In the genomic region with DNA sequence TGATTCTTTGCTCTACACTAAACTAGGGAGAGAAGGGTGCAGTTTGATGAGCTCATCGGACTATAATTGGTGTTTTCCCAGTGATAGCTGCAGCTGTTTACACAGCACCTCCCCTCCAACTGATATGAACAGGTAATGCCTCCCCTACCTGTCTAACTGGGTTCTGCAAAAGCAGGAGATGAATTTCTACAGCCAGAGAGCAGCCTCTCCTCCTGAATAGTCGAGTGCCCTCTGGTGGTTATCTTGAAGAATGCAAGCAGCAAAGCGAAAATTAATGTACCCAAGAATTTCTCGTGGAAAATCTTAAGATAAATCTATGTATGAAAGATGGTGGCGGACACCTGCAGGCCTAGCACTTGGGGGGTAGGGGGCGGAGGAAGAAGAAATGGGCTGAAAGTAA, we compare ENCODE assay signal across 7 mouse cellular contexts. TPM values are rescaled to one million over a fixed set of nuclear protein-coding genes. Genes with fewer than 3 reads are reported as not detected.
A peak's percentile ranks its signal among the peaks of the same experiment; 100 is the strongest.
DNase-seq lines count a peak whose midpoint lies in the region; ATAC-seq and TF ChIP-seq lines count a peak whose summit lies in the region.

No protein-coding gene starts in this region.

- no peaks in the 10 kb centered on the region for H3K27me3 ChIP-seq in liver, adult 2 months (ENCODE audit: control insufficient read depth, insufficient read depth, low read length)

- no peak for TF ChIP-seq POLR2A in liver, adult 2 months (IDR thresholded peaks at IDR 0.05; ENCODE audit: extremely low read depth, insufficient read depth, low read length)

- WGBS in liver, adult 2 months, result 4% methylated on average over 6 of the region's 6 CpGs

- H3K36me3 ChIP-seq in liver, adult 2 months (ENCODE audit: control insufficient read depth, insufficient read depth, low read length), result no peaks in the 10 kb centered on the region

- no peak overlapping the region for H3K9ac ChIP-seq in liver, adult 2 months (ENCODE audit: low read depth, low read length)

- H3K79me2 ChIP-seq in liver, adult 2 months (ENCODE audit: control insufficient read depth, insufficient read depth, low read length), result no peaks in the 10 kb centered on the region

- peak; percentile 28; the same call in 1 of the 2 replicates for TF ChIP-seq CTCF in liver, adult 2 months (IDR thresholded peaks at IDR 0.05; ENCODE audit: low read depth, low read length)

- no peak overlapping the region for H3K4me3 ChIP-seq in liver, adult 2 months (ENCODE audit: insufficient read depth, low read depth, low read length)

- H3K27ac ChIP-seq in liver, adult 2 months (replicated peaks; ENCODE audit: insufficient read depth, low read depth, low read length), result no peak overlapping the region

- peak; percentile 62 for ATAC-seq in common myeloid progenitor, adult 5-6 weeks (replicated peaks; ENCODE audit: low read depth, poor library complexity, severe bottlenecking)
- peak; percentile 57; the same call in 1 of the 2 replicates for ATAC-seq in neutrophil, adult 5-6 weeks (ENCODE audit: extremely low read depth, insufficient number of reproducible peaks, low FRiP score, poor library complexity, severe bottlenecking)

- peaks cover 2% of the 10 kb centered on the region for H3K4me1 ChIP-seq in liver, adult 2 months (ENCODE audit: control insufficient read depth, insufficient read depth, low read length)

- DNase-seq in right cerebral cortex, postnatal 10 days (ENCODE audit: low spot score in 2 of 2), result peak; percentile 57 to 70
- DNase-seq in right cerebral cortex, postnatal 25 days, result no peak
- peak; percentile 67 for DNase-seq in ZHBTc4 (ENCODE audit: low read depth, low spot score)
- peak; percentile 28 for DNase-seq in hindlimb bud, embryonic 11.5 days (ENCODE audit: extremely low spot score, low read depth, low spot score)
- peak; percentile 24 for DNase-seq in liver, adult 2 months (ENCODE audit: extremely low read depth, low read depth, low spot score)

RNA-seq across cellular contexts. Expression of a gene that starts 52.1 kb away (rescaled TPM):
- total RNA-seq in common myeloid progenitor, adult 5-6 weeks (2017), result 11.4 and 14.8 TPM in 2 replicates
- 9.6 and 9.9 TPM in 2 replicates for total RNA-seq in liver, adult 2 months (2014; rRNA removed)
- 8.9 and 9.9 TPM in 2 replicates for polyA plus RNA-seq in liver, adult 2 months (2012; rRNA removed)
- 24.7 and 28.4 TPM in 2 replicates for total RNA-seq in neutrophil, adult 5-6 weeks (2017)
